Mouse (Mus musculus) right cerebral cortex, postnatal 4 days (tissue): Measurements from ENCODE around the gene Gp9.

Experiments
- DNase-seq: peaks from one replicate; pipeline ENCODE4 v3.0.0-alpha.2; 2022

The Gp9 gene

DNA sequence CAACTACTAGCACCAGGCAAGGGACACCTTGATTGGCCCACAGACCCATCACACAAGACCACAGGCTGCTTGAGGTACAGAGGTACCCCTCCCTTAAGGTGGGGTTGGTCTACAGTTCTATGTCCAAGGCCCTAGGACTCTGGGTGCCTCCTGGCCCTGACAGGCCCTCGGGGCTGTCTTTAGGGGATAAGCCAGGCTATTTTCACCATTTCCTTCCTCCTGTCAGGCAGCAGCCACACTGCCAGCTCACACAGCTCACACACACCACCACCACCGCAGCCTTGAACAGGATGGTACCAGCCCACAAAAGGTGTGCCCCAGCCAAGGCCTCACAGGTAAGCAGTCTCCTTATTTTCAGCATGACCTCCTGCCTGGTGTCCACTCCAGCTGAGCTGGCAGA is at the start of gene Gp9:
TSS of gene Gp9 (plus strand) at position 231 of the 400 bp plus-strand sequence.
- no peak for DNase-seq

DNA sequence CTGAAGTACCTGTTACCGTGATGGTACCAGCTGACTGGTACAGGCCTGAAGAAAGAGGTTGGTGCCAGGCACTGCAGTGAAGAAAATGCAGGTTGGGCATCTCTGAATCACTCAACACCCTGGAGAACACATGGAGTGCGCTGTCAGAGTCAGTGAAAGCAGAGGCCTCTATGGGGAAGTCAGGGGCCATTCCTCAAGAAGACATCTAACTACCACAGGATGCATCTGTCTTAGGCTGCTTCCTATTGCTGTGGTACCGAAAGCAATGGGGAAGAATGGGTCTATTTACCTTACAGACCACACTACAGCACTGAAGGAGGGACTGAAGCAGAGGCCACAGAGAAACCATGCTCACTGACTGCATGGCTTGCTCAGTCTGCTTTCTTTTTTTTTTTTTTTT is 49.8 kb upstream of the Gp9 start:
- no peak for DNase-seq

GRCm38 (mm10) chr6:87730141-87730540 is 47.7 kb upstream of the Gp9 start:
- DNase-seq = no peak

GRCm38 (mm10) chr6:87730591-87731462 is 47.0 kb upstream of the Gp9 start, which contains the start of gene Efcc1:
Gene Efcc1 (plus strand): TSS chr6:87730869.
- DNase-seq = peak; percentile 51

DNA sequence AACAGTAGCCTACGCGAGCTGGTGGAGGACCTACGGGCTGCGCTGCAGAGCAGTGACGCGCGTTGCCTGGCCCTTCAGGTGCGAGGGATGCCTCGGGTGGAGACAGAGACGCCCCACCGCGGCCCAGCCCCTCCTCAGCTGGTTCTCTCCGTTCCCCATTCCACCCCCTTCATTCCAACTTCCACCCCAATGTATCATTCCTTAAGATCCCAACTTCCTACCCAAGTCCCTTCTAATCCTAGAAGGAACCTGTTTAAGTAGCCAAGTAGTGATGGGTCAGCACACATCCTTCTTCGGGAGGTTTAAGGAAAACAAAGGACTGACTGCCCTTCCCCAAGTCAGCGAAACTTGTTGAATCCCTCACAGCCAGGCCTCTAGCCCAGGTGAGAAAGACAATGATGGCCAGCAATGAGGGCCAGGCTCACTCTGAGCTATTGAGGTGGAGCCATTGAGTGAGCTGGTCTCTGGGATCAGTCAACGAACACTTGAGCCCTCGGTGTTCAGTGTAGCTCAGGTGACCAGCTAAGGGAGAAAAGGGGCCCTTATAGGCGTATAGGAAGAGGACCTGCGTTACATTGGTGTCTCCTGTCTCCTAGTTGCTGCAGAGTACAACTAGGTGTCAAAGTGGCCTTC is 46.3 kb upstream of the Gp9 start:
- DNase-seq = no peak

GRCm38 (mm10) chr6:87732151-87733011 is 45.5 kb upstream of the Gp9 start:
- DNase-seq = peak; percentile 29

- DNase-seq = no peak
Measured at GRCm38 (mm10) chr6:87733131-87733930, 44.5 kb upstream of the Gp9 start.

DNA sequence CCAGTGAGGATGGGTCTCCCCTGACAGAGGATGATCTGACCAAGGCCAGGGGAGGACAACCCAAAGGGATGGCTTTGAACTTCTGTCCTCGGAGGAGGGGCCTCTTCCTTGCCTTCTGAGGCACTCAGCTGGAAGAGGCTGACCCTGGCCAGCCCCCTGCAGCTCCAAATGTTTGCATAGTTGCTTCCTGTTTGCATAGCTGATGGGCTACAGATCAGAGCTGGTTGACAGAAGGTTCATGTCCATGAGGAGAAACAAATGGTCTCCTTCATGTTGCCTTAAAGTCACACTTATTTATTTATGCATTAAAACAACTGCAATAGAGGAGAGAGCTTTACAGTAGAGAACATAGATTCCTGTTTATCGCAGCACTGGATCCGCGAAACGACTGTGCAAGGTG is 43.7 kb upstream of the Gp9 start:
- DNase-seq = no peak

DNA sequence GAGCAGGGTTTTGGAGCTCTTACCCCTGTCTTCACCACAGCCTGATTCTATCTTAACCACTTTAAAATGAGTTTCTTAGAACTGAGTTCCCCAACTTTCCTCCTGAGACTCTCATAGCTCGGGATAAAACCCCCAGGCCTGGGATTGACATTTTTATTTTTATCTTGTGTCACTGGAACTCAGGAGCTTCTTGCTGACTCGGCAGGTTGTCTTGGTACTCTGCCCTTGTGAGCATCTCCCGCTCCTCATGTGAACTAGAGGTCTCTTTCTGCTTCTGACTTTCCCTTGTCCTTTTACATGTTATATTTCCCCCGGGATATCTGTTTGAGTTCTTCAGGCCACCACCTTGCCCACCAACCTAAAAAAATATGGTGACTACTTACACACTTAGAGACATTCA is 40.9 kb upstream of the Gp9 start:
- DNase-seq = no peak

DNA sequence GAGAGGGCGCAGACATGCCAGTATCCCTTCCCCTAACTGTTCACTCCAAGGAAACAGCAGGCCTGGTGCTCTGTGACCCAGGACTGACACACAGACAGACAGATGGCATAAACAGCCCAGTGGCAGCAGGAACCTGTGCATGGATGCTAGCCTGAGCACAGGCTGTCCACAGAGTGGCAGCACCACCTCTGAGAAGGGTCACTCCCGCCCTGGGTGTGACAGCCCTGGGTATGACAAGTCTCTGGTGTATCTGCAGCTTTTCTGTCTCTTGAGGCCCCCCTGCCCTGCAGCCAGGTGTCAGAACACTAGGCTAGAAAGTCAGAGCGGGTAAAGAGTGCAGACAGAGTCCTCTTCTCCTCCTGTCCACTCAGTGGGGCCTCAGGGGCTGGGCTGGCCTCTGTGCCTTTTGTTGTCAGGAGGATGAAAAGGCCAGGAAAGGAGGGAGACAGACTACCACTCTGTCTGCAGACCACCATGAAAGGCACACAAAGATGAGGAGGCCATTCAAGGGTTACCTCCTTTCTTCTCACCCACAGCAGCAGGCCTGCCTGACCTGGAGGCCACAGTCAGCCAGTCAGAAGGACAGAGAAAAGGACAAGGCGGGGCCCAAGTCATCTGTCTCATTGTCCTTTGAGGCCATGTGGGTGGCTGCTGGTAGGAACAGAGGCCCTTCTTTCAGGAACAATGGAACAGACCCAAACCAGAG is 39.8 kb upstream of the Gp9 start:
- no peak for DNase-seq

DNA sequence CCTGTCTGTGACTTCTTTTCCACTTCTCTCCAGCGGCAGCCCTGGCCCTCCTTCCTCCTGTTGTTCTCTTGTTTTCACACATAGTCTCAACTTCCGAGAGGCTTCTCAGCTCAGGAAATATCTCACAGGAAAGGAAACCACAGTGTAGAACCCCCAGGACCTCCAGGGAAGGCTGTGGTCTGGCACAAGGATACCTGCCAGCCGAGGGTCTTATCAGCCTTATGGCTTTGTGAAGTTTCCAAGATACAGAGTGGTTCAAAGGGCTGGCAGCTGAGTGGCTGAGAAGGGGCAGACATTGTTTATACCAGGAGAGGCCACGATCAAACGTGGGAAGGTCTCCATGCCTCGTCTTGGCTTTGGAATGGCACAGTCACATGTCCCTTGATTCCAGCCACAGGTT is 38.0 kb upstream of the Gp9 start:
- DNase-seq = no peak

GRCm38 (mm10) chr6:87740496-87740895 is 37.4 kb upstream of the Gp9 start:
- DNase-seq = no peak

GRCm38 (mm10) chr6:87741978-87742377 is 35.9 kb upstream of the Gp9 start:
- DNase-seq = no peak

GRCm38 (mm10) chr6:87742804-87743203 is 35.1 kb upstream of the Gp9 start:
- no peak for DNase-seq

- no peak for DNase-seq
Measured at GRCm38 (mm10) chr6:87743281-87743680, 34.6 kb upstream of the Gp9 start.

DNA sequence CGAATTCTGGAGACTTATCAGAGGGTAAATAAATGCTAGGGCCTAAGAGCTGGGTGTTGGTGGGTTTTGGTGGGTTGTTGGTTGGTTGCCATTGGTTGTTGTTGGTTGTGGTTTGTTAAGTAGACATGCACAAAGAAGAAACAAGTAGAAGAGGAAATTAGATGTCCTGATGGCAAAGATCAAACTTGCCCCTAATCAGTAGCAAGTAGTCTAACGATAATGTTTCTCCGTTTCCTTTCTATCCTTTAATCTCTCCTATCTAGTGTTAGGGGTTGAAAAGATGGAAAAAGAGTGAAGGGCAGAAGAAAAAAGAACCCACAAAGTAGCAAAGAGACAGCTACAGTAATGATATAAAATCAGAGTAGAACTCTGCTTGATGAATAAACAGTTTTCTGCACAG is 33.2 kb upstream of the Gp9 start:
- no peak for DNase-seq

- DNase-seq = no peak
Measured at GRCm38 (mm10) chr6:87745301-87745700, 32.6 kb upstream of the Gp9 start.

DNA sequence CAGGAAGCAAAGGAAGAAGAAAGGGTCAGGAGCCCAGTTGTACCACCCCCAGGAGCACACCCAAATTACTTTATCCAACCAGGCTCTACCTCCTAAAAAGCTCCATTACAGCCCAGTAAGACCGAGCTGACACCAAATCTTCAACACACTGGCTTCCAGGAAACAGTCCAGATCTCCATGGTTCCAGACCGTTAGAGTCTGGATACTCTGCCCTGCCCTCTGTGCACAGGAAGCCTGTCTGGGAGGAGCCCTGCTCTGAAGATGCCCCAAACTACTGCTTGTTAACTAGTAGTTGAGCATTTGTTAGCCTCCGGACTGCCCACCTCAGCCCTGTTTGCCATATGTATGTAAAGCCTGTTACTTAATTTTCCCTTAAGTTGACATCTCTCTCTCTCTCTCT is 31.8 kb upstream of the Gp9 start:
- no peak for DNase-seq

- DNase-seq = no peak
Measured at GRCm38 (mm10) chr6:87746849-87747248, 31.0 kb upstream of the Gp9 start.

GRCm38 (mm10) chr6:87748078-87748477 is 29.8 kb upstream of the Gp9 start:
- DNase-seq = no peak

GRCm38 (mm10) chr6:87748531-87748930 is 29.3 kb upstream of the Gp9 start:
- no peak for DNase-seq
